Mouse (Mus musculus) hindbrain, embryonic 13.5 days (tissue): ENCODE data around the gene Pde6d. TPM values are rescaled to one million over a fixed set of nuclear protein-coding genes. Genes with fewer than 3 reads are reported as not detected.
"Not testable (repeated sequence)": the region's sequence is repeated elsewhere in the genome, so short reads cannot be mapped to it uniquely, and the experiment has no call there.

ENCODE experiments used
- ATAC-seq: fragments of 200-750 bp; cut with Nextera tagmentation; 2 replicates; pipeline ENCODE4 v1.8.0; 2017; ENCODE audit warnings: moderate TSS enrichment; ENCODE audit not compliant: low FRiP score
- H3K27ac ChIP-seq: fragments of 300-500 bp; sonication (generic); 2 replicates; pipeline ENCODE4 v1.5.1; 2015; ENCODE audit warnings: inconsistent platforms, mild to moderate bottlenecking, moderate library complexity
- H3K27me3 ChIP-seq: fragments of 300-500 bp; sonication (generic); 2 replicates; pipeline ENCODE4 v1.6.1; 2015; ENCODE audit warnings: mild to moderate bottlenecking, inconsistent platforms
- H3K36me3 ChIP-seq: fragments of 300-500 bp; sonication (generic); 2 replicates; pipeline ENCODE4 v1.6.1; 2015; ENCODE audit warnings: mild to moderate bottlenecking, inconsistent platforms
- H3K4me1 ChIP-seq: fragments of 300-500 bp; sonication (generic); replicated peaks from 2 replicates; pipeline ENCODE4 v1.6.1; 2015; ENCODE audit warnings: inconsistent platforms
- H3K4me2 ChIP-seq: fragments of 300-500 bp; sonication (generic); 2 replicates; pipeline ENCODE4 v1.6.1; 2015; ENCODE audit warnings: inconsistent platforms, mild to moderate bottlenecking, moderate library complexity
- H3K4me3 ChIP-seq: fragments of 300-500 bp; sonication (generic); 2 replicates; pipeline ENCODE4 v1.5.1; 2015; ENCODE audit warnings: mild to moderate bottlenecking, inconsistent platforms
- H3K9ac ChIP-seq: fragments of 300-500 bp; sonication (generic); 2 replicates; pipeline ENCODE4 v1.6.1; 2015; ENCODE audit warnings: mild to moderate bottlenecking, inconsistent platforms
- H3K9me3 ChIP-seq: fragments of 300-500 bp; sonication (generic); 2 replicates; pipeline ENCODE4 v1.6.1; 2016; ENCODE audit warnings: inconsistent platforms
- WGBS: fragments of 180-500 bp; shearing (Covaris S2); methylation state at CpG from one replicate; pipeline ENCODE4 v1.1.7; 2015; 5-methylcytosine and 5-hydroxymethylcytosine counted together
- polyA plus RNA-seq: library from polyadenylated mRNA; unstranded; fragments of >200 nt; fragmentation: Nextera tagmentation; extraction: Ambion mirVana; gene quantifications from 2 replicates; pipeline ENCODE4 v1.2.1, GENCODE M21; 2015

Gene Pde6d
- polyA plus RNA-seq, 1 experiment from 2014 or later = 97.5 TPM

DNA sequence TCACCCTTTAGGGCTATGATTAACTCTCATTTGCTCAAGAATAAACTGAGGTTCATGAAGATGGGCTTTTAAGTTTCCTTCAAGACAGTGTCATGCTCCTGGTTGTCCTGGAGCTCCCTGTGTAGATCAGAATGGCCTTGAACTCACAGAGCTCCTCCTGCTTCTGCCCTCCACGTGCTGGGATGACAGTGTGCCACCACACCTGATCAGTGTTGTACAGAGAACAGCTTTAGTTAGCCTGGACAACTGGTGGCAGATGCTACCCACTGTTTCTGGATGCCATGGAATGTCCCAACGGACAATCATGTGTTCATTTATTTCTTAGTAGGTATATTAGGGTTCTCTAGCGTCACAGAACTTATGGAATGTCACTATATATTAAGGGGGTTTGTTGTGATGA lies 65.4 kb downstream of the Pde6d start:
- Histone ChIP-seq H3K9me3 (no peaks in the 10 kb centered on the region), H3K27me3 (no peaks in the 10 kb centered on the region), H3K9ac (no peak overlapping the region), H3K27ac (no peak overlapping the region), H3K4me2 (no peak overlapping the region), H3K4me3 (no peak overlapping the region), H3K4me1 (peaks cover 2% of the 10 kb centered on the region), H3K36me3 (no peaks in the 10 kb centered on the region)
- ATAC-seq = no peak
- 75% methylated on average over 3 of the region's 3 CpGs for WGBS

DNA sequence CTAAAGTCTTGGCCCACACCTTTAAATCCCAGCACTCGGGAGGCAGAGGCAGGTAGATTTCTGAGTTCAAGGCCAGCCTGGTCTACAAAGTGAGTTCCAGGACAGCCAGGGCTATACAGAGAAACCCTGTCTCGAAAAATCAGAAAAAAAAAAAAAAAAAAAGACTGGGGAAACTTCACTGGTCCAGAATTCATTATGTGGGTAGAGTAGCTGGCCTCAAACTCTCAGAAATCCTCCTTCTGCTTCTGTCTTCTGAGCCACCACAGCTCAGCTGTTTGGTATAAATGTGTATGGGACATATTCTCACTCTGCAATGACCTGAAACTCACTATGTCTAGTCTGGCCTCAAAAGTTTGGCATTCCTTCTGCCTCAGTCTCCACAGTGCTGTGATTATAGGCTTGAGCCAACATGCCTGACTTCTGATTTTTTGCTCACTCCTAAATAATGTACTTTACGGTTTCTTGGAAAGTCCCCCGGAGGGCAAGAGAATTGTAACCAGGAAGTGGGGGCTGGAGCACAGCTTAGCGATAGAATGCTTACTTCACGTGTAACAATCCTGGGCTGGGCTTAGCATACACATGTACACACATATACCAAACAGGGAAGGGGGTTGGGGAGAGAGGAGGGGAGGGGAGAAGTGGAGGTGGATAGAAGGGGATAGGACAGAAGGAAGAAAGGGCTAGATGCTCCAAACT lies 66.6 kb downstream of the Pde6d start:
- Histone ChIP-seq H3K27me3 (no peaks in the 10 kb centered on the region), H3K9me3 (no peaks in the 10 kb centered on the region), H3K36me3 (no peaks in the 10 kb centered on the region), H3K4me1 (peaks cover 8% of the 10 kb centered on the region), H3K9ac (no peak overlapping the region), H3K4me2 (no peak overlapping the region), H3K27ac (no peak overlapping the region), H3K4me3 (no peak overlapping the region)
- ATAC-seq = no peak
- 75% methylated on average over 6 of the region's 6 CpGs for WGBS

DNA sequence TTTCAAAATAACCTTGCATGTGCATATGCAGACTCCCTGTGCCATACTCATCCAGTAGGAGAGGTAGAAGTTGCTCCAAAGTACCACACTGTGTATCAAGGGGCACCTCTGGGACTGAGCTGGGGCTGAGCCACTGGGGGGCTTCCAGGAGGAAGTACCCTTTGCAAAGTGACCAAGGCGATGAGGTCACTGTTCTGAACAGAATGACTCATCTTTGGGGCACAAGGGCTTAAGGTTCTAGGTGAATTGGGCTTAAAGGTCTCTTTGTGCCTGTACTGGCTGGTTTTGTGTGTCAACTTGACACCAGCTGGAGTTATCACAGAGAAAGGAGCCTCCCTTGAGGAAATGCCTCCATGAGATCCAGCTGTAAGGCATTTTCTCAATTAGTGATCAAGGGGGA lies 69.4 kb downstream of the Pde6d start:
- H3K4me2 ChIP-seq, H3K9ac ChIP-seq, H3K4me3 ChIP-seq, H3K36me3 ChIP-seq, H3K9me3 ChIP-seq, ATAC-seq, H3K27me3 ChIP-seq, H3K27ac ChIP-seq: not testable (repeated sequence)
- H3K4me1 ChIP-seq = peaks cover 20% of the 10 kb centered on the region
- WGBS = 85% methylated on average over 1 of the region's 1 CpGs

DNA sequence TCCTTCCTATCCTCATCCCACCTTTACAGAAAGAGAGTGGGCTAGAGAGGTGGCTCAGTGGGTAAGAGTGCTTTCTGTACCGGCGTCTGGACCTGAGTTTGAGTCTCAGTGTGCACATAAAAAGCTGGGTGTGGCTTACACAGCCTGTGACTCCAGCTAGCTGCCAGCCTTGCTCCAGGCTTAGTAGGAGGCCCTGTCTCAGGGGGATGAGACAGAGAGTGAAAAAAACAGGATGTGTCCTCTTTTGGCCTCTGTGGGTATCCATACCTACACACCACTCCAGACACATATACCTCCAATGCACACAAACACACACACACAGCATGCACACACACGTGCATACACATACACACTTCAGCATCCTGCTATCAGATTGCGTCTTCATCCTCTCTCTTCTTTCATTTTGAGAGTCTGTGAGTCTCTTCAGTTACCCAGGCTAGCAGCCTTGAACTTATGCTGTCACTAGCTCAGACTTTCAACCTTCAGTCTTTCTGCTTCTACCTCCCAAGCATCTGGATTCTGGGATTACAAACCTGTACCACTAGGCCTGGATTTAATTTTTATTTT lies 70.2 kb downstream of the Pde6d start:
- H3K4me1 ChIP-seq = peaks cover 20% of the 10 kb centered on the region
- H3K27me3 ChIP-seq = no peaks in the 10 kb centered on the region
- no peaks in the 10 kb centered on the region for H3K9me3 ChIP-seq
- H3K4me3 ChIP-seq = no peak overlapping the region
- WGBS = 79% methylated on average over 4 of the region's 4 CpGs
- no peak overlapping the region for H3K4me2 ChIP-seq
- no peak for ATAC-seq
- no peak overlapping the region for H3K9ac ChIP-seq
- no peaks in the 10 kb centered on the region for H3K36me3 ChIP-seq
- H3K27ac ChIP-seq = 0 out of 2 replicates have a peak overlapping the region, but pooled peaks have one; percentile 44

GRCm38 (mm10) chr1:86510676-86511441 lies 71.6 kb downstream of the Pde6d start:
- peak; percentile 22; the same call in 1 of the 2 replicates for ATAC-seq
- Histone ChIP-seq H3K4me1 (peaks cover 29% of the 10 kb centered on the region), H3K4me2 (no peak overlapping the region), H3K36me3 (no peaks in the 10 kb centered on the region), H3K9me3 (no peaks in the 10 kb centered on the region), H3K27me3 (no peaks in the 10 kb centered on the region), H3K9ac (no peak overlapping the region; the same call in 1 of the 2 replicates), H3K4me3 (no peak overlapping the region), H3K27ac (peak overlapping the region; percentile 77)
- WGBS = 40% methylated on average over 9 of the region's 9 CpGs

DNA sequence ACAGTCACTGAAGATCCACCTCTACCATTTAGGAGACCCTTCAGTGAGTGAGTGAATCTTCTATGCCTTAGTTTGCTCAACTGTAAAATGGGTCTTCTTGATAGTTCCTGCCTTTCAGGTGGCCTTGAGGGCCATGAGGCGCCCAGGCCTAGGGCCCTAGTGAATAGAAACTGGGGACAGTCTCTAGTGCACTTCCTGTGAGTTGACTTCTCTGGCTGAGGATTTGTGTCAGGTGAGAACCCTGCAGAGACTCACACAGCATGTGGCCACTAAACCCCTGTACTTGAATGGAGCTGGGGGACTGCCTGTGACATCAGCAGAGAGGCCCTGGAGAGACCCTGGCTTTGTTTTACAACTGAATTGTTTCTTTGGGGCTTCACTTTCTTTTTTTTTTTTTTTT lies 72.2 kb downstream of the Pde6d start:
- no peaks in the 10 kb centered on the region for H3K27me3 ChIP-seq
- no peak for ATAC-seq
- H3K9me3 ChIP-seq = no peaks in the 10 kb centered on the region
- no peaks in the 10 kb centered on the region for H3K36me3 ChIP-seq
- H3K4me3 ChIP-seq = no peak overlapping the region
- peaks cover 34% of the 10 kb centered on the region for H3K4me1 ChIP-seq
- peak overlapping the region; percentile 77 for H3K27ac ChIP-seq
- 96% methylated on average over 1 of the region's 1 CpGs for WGBS
- no peak overlapping the region for H3K4me2 ChIP-seq
- H3K9ac ChIP-seq = no peak overlapping the region

GRCm38 (mm10) chr1:86509410-86509809 lies 73.0 kb downstream of the Pde6d start:
- 5% methylated on average over 7 of the region's 7 CpGs for WGBS
- Histone ChIP-seq H3K27ac (peak overlapping the region; percentile 70), H3K27me3 (no peaks in the 10 kb centered on the region), H3K4me1 (peaks cover 43% of the 10 kb centered on the region), H3K9me3 (no peaks in the 10 kb centered on the region), H3K9ac (no peak overlapping the region), H3K36me3 (no peaks in the 10 kb centered on the region), H3K4me2 (no peak overlapping the region), H3K4me3 (no peak overlapping the region)
- peak; percentile 6; the same call in 1 of the 2 replicates for ATAC-seq

DNA sequence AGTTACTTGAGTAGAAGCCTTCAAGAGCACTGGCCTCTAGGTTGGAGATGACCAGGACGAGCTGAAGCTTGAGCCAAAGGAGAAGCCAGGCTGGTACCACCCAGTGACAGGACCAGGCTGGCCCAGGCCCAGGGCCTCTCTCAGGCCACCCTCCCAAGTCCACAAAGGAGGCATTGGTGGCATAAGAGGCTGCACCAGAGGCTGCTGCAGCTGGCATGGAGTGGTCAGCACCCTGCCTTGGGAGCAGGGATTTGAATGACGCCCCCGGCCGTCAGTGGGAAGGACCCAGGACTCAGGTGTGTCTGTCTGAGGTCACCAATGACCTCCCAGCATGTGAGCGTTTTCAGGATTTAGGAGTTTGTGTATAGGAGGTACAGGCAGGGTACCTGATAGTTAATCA lies 74.6 kb downstream of the Pde6d start:
- ATAC-seq = no peak
- Histone ChIP-seq H3K9ac (peak overlapping the region; percentile 24; the same call in 1 of the 2 replicates), H3K27ac (no peak overlapping the region), H3K36me3 (no peaks in the 10 kb centered on the region), H3K9me3 (no peaks in the 10 kb centered on the region), H3K27me3 (no peaks in the 10 kb centered on the region), H3K4me2 (no peak overlapping the region), H3K4me1 (peaks cover 53% of the 10 kb centered on the region), H3K4me3 (no peak overlapping the region)
- 93% methylated on average over 5 of the region's 5 CpGs for WGBS

DNA sequence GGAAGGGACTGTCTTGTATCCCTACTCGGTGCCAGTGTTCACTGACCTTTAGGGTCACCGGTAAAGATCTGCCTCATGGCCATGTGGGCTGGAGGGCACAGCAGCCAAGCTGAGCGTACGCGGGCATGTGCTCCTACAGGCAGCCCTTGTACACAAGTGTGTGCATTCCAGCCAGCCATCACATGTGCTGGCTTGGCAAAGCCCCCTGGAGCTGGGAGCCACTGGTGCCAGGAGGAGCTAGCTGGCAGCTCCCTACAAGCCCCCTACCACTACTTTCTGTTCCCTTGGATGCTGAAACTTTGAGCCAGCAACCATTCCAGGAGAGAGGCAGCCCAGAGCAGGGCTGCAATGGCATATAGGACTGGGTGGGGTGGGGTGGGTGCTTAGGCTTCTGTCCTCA lies 76.0 kb downstream of the Pde6d start:
- H3K9ac ChIP-seq = no peak overlapping the region
- no peak overlapping the region for H3K4me3 ChIP-seq
- peaks cover 64% of the 10 kb centered on the region for H3K4me1 ChIP-seq
- no peaks in the 10 kb centered on the region for H3K36me3 ChIP-seq
- H3K4me2 ChIP-seq = no peak overlapping the region
- H3K9me3 ChIP-seq = no peaks in the 10 kb centered on the region
- H3K27me3 ChIP-seq = no peaks in the 10 kb centered on the region
- peak overlapping the region; percentile 76 for H3K27ac ChIP-seq
- ATAC-seq = no peak
- WGBS = 83% methylated on average over 5 of the region's 5 CpGs

- Histone ChIP-seq H3K36me3 (no peaks in the 10 kb centered on the region), H3K4me3 (peak overlapping the region; percentile 47; the same call in 1 of the 2 replicates), H3K9me3 (no peaks in the 10 kb centered on the region), H3K27me3 (no peaks in the 10 kb centered on the region), H3K4me1 (peaks cover 63% of the 10 kb centered on the region), H3K9ac (peak overlapping the region; percentile 88), H3K27ac (peak overlapping the region; percentile 97), H3K4me2 (peak overlapping the region; percentile 74)
- 30% methylated on average over 1 of the region's 1 CpGs for WGBS
- ATAC-seq = no peak
These were observed 77.0 kb downstream of the Pde6d start for GRCm38 (mm10) chr1:86505461-86505860.

DNA sequence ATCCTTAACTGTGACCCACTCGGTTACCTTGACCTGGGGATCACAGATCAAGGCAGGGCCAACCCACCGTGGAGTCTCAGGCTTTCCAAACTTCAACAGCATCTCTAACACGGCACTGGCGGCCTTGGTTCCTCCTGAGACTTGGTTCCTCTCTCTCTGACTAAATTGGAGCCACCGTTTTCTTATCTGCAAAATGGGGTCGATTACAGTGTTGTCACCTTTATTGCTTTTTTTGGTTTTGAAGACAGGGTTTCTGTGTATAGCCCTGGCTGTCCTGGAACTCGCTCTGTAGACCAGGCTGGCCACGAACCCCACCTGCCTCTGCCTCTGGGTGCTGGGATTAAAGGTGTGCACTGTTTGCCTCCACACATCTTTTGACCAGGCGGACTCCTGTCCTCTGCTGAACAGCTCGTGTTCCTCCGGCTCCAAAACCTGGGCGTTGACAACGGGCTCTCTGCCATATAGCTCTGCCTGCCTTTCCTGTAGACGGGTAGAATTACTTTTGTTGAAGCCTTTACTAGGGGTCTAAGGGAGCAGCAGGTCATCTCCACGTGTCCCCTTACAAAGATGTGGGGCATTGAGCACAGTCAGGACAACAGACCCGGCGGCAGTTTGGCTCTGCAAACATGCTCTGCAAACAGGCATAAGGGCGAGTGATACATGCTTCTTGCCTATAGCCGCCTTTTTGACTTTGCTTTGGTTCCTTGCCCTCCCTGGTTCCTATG lies 77.6 kb downstream of the Pde6d start:
- Histone ChIP-seq H3K4me3 (peak overlapping the region; percentile 47), H3K9ac (peak overlapping the region; percentile 88), H3K4me2 (peak overlapping the region; percentile 74), H3K9me3 (no peaks in the 10 kb centered on the region), H3K27me3 (no peaks in the 10 kb centered on the region), H3K36me3 (no peaks in the 10 kb centered on the region), H3K27ac (peak overlapping the region; percentile 97), H3K4me1 (peaks cover 66% of the 10 kb centered on the region)
- WGBS = 16% methylated on average over 19 of the region's 19 CpGs
- no peak for ATAC-seq
